Mouse (Mus musculus) layer of hippocampus, adult 18-20 months (tissue): ENCODE data around the gene Tex22. TPM values are rescaled to one million over a fixed set of nuclear protein-coding genes. Genes with fewer than 3 reads are reported as not detected.

Source experiments
- DNase-seq, 2 experiments: peaks; one replicate each; pipeline ENCODE4 v3.0.0; 2022; ENCODE audit warnings: low spot score in 2 of 2
- long read RNA-seq: library from polyadenylated mRNA; stranded (forward); transcript quantifications from one replicate; pipeline ENCODE4 v2.0.0, GENCODE M21; 2021
- total RNA-seq, 2 experiments: library from RNA; stranded (reverse); gene quantifications; 2 replicates each; pipeline ENCODE4 v1.2.3; 2021

Gene Tex22
- total RNA-seq: under 1 TPM; 0.32 to 0.91 TPM
- long read RNA-seq: 0 reads

DNA sequence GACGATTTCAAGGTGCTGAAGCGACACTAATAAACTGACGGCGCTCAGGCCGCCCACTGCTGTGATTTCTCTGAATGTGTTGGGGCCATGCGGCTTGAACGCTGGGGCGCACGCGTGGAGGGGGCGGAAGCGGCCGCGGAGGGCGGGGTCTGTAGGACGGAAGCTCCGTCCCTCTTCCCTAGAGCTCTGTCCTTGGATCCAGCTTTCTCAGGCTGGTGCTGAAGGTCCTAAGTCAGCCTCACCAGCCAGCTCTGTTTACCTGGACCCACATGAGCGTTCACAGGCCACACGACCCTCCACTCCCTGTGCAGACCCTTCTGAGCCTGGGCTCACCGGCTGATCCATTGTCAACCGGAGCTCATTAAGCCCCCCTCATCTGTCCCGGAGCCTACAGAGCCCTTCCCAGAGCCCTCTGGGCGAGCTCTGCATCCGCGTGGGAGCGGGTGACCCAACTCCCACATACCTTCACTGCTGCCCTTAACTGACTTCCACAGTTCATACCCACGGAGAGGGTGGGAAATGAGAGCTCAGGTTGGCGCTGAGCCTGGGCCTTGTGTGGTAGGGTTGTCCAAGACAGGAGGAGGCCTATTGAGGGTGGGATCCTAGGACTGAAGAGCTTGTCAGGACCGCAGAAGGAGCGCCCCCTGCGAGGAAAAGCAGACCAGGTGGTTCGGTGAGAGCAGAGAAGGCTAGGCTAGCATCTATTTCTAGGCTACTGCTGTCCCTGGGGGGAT lies at the start of gene Tex22:
TSS of gene Tex22 (plus strand) at position 174 of the 734 bp plus-strand sequence.
- peak; percentile 88 to 93 for DNase-seq

- DNase-seq: no peak
Measured at GRCm38 (mm10) chr12:113026557-113026956, 47.7 kb upstream of the Tex22 start.

- no peak for DNase-seq
Measured at GRCm38 (mm10) chr12:113027495-113027894, 46.8 kb upstream of the Tex22 start.

GRCm38 (mm10) chr12:113028067-113028466 lies 46.2 kb upstream of the Tex22 start:
- DNase-seq: no peak

- DNase-seq: no peak
Measured at GRCm38 (mm10) chr12:113028898-113029297, 45.4 kb upstream of the Tex22 start.

DNA sequence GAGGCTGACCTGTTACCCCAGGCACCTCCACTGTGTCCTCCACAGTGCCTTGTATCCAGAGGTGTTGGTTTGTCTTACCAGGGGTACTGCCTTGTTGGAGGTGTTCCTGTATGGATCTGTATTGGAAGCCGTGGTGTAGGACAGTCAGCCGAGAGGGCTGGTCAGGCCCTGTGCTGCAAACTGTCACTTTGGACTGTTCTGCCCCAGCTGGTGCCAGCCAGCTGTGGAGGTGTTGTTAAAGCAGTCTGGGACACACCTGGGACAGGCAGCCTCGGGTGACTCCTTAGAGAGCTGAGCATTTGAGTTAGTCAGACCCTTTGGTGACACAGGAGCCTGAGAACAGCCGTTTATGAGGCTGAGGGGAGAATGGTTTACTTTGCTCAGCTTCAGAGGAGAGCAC lies 44.3 kb upstream of the Tex22 start:
- DNase-seq: no peak

DNA sequence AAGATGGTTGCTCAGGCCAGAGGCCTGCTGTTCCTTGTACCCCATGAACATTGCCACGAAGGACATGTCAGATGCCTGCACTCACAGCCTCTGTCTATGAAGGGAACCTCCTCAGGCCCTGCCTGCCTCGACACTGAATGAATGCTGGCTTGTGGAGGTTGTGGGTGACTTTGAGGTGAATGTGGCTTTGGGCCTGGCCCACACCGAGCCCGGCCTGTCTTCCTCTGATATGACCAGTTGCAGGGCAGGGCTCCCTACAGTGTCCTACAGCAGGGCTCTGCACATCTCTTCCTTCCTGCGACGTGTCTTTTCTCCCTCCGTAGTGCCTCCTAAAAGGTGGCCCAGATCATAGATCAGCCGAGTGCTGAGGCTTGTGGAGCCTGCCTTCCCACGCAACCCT lies 43.3 kb upstream of the Tex22 start:
- no peak for DNase-seq

GRCm38 (mm10) chr12:113031441-113031840 lies 42.9 kb upstream of the Tex22 start:
- no peak for DNase-seq

GRCm38 (mm10) chr12:113032296-113033250 lies 41.7 kb upstream of the Tex22 start:
- peak in 1 of 2 experiments; percentile 57 for DNase-seq

DNA sequence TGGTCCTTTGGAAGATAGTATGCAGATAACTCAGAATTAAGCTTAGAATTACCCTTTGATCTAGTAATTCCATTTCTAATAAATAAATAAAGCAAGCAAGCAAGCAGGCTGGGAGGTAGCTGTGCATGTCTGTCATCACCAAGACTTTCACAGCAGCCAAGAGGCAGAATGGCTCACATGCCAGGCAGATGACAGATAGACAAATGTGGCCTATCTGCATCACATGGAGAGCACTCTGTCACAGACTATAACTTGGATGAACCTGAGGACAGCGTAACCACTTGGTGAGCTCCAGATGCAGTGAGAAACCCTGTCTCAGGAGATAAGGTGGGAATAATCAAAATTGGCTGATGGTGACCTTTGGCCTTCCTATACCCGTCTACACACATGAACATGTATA lies 39.2 kb upstream of the Tex22 start:
- DNase-seq: no peak

GRCm38 (mm10) chr12:113036996-113037395 lies 37.3 kb upstream of the Tex22 start:
- no peak for DNase-seq

DNA sequence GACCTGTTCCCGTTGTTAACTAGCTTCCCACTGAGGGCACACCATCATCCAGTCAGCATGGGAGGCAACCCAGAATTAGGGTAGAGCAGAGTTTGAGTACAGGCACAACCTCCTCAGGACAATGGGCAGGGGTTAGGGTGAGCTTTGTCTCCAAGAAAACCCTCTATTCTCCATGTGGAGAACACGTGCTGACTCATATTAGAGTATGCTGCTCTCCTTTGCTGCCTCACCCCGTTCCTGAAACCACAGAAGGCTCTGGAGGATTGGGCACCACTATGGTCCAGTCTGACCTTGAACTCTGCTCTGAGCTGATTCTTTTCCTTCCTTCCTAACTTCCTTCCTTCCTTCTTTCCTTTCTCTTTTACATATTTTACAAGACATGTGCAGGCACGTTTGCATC lies 35.9 kb upstream of the Tex22 start:
- DNase-seq: no peak

GRCm38 (mm10) chr12:113041481-113042439 lies 32.5 kb upstream of the Tex22 start:
- peak; percentile 49 to 87 for DNase-seq

DNA sequence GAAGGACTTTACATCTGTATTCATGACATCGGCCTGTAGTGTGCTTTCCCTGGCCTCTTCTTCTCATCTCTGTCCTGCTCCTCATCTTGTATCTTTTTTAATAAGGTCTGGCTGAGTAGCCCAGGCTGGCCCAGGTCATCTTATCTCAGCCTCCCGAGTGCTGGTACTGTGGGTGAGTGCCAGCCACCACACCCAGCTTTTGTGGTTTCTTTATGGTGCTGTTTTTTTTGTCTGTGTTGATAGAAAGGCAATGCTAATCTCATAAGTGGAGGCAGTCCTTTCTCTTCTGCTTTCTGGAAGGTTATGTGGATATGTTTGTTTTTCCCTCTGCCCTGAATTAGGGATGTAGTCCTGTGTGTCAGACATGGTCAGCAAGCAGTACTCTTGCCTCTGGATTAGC lies 31.8 kb upstream of the Tex22 start:
- DNase-seq: no peak

DNA sequence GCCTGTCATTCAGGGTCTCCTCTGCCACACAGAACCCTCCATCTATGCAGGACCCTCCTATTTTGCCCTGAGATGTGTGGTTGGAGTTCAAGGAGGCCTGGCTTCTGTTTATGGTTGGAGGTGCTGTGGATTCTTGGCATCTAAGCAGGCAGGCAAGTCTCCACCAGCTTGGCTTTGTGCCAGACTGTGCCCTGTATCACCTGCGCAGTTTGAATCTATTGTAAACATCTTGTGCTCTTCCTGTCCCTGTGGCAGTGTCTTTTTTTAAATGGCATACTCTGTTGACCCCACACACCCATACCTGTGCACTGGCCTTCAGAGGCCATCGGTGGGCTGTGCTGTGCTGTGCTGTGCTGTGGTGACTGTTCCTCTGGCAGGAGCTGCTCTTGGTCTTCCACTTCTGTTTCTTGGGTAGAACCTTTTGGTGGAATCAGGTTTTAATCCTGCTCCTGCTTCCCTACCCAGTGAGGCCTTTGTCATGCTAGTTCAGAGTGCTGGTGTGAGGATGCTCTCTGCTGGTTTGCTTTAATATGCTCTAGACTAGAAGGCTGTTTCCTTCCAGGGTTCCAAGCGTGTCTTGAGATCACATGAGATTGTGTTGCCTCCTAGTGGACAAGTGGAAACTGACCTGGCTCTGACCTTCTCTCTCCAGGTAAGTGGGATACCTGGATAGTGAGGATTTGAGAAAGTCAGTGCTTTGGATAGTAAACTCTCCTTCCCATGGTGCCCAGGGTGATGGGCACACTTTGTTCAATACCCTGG lies 29.2 kb upstream of the Tex22 start:
- DNase-seq: peak in 1 of 2 experiments; percentile 33

DNA sequence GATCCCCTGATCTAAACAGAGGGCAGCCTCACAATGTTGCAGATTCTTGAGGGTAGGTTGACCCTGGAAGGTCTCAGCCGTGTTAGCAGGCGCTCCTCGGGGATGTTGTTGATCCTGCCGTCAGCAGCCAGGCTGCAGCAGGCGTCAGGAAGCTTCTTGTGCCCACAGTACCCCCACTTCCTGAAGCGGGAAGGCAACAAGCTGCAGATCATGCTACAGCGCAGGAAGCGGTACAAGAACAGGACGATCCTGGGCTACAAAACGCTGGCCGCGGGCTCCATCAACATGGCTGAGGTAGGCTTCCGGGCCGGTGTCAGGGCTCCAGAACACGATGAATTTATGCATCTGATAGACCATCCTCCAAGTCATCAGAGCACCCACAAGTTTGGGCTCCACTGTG lies 27.4 kb upstream of the Tex22 start:
- DNase-seq: no peak

GRCm38 (mm10) chr12:113048103-113048502 lies 26.2 kb upstream of the Tex22 start:
- no peak for DNase-seq

- DNase-seq: no peak
Measured at GRCm38 (mm10) chr12:113049836-113050235, 24.5 kb upstream of the Tex22 start.

DNA sequence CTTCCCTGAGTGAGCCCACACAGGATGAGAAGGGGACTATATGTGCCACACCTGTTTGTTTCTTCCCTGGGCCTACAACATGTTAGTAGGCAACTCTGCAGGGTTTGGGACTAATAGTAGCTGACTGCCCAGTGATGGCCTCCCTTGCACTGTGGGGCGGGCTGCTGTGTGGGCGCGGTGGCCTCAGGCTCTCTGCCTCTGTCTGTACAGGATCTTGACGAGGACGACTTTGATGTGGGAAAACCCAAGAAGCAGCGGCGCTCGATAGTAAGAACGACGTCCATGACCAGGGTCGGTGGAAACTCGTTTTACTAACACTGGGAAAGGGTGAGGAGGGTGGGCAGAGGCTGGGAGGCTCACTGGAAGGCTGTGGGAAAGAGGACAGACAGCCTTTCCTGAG lies 23.6 kb upstream of the Tex22 start:
- no peak for DNase-seq
